Comparison of ENCODE assay signal across 8 mouse cellular contexts in the genomic region with DNA sequence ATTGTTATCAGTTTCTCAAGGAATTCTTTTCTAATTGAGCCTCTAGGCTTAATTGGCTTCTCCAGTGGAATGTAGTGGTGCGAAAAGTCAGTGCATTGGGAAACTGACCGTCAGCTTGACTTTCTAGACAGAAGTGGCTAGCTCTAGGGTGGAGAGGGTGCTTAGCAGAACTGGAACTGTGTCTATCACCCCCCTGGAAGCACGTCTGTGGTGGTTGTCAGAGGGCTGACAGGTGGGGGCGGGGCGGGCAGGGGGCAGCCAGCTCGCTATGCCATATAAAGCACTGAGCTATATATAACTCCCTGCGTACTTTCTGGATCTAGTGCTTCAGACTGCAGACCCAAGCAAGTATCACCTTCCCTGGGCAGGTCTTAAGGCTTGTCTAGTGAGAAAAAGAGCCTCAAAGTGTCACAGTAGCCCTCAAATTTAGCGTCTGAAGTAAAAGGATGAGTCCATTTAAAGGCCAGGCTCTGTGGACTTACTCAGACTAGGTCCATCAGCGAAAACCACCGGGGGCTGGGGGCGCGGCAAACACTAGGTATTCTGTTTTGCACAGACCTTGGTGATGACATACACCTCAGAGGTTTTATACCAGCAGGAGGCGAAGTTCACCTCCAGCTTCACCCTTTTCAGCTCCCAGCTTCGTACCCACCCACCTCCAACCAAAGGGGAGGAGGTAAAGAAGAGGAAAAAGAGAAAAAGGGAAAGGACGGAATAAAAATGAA. TPM values are rescaled to one million over a fixed set of nuclear protein-coding genes. Genes with fewer than 3 reads are reported as not detected.
DNase-seq lines count a peak whose midpoint lies in the region; ATAC-seq lines count a peak whose summit lies in the region.

No protein-coding gene starts in this region.

- H3K4me3 ChIP-seq in limb, embryonic 10.5 days, result peak overlapping the region; percentile 62
- peak overlapping the region; percentile 46 for H3K4me3 ChIP-seq in neural tube, embryonic 12.5 days

- H3K27me3 ChIP-seq in limb, embryonic 10.5 days (ENCODE audit: low read depth, poor library complexity, severe bottlenecking), result peaks cover 50% of the 10 kb centered on the region
- H3K27me3 ChIP-seq in neural tube, embryonic 12.5 days (replicated peaks), result peaks cover 33% of the 10 kb centered on the region

- DNase-seq in cerebellum, adult 8-10 months, result peak; percentile 25
- DNase-seq in cerebellum, adult 11-12 months, result no peak
- DNase-seq in Muller cell, postnatal 12 days (ENCODE audit: inconsistent ontology term), result peak; percentile 72
- DNase-seq in heart, adult 8-10 months (ENCODE audit: low spot score), result peak; percentile 21
- DNase-seq in limb, embryonic 10.5 days (ENCODE audit: low spot score), result peak; percentile 51
- no peak for DNase-seq in layer of hippocampus, adult 8-10 months (ENCODE audit: low spot score in 2 of 2)

- H3K4me2 ChIP-seq in neural tube, embryonic 12.5 days (replicated peaks), result peak overlapping the region; percentile 88

- no peaks in the 10 kb centered on the region for H3K9me3 ChIP-seq in limb, embryonic 10.5 days (replicated peaks)
- H3K9me3 ChIP-seq in neural tube, embryonic 12.5 days, result no peaks in the 10 kb centered on the region

- peak overlapping the region; percentile 68; the same call in 1 of the 2 replicates for H3K9ac ChIP-seq in neural tube, embryonic 12.5 days

- peak overlapping the region; percentile 77 for H3K27ac ChIP-seq in limb, embryonic 10.5 days
- no peak overlapping the region for H3K27ac ChIP-seq in neural tube, embryonic 12.5 days

- H3K4me1 ChIP-seq in limb, embryonic 10.5 days, result peaks cover 73% of the 10 kb centered on the region
- peaks cover 40% of the 10 kb centered on the region for H3K4me1 ChIP-seq in neural tube, embryonic 12.5 days

- WGBS in limb, embryonic 10.5 days, result 4% methylated on average over 15 of the region's 15 CpGs
- 6% methylated on average over 15 of the region's 15 CpGs for WGBS in neural tube, embryonic 12.5 days

- ATAC-seq in neural tube, embryonic 12.5 days (ENCODE audit: low FRiP score, low read depth), result no peak
- ATAC-seq in inflammation-experienced regulatory T-cells, adult 6 months, result no peak

- H3K36me3 ChIP-seq in limb, embryonic 10.5 days, result no peaks in the 10 kb centered on the region
- no peaks in the 10 kb centered on the region for H3K36me3 ChIP-seq in neural tube, embryonic 12.5 days

RNA-seq across cellular contexts. Expression of a gene that starts 2.2 kb away (rescaled TPM):
- total RNA-seq in heart, adult 8-10 months (2022), result over 10,000 TPM in 3 of 4 experiments, 1,000 to 10,000 TPM in 1; 9,382 to 12,072 (median 10,190) TPM
- 252 and 286 TPM in 2 replicates for polyA plus RNA-seq in limb, embryonic 10.5 days (2016; fragmentation: Nextera tagmentation; extraction: Ambion mirVana)
- polyA plus RNA-seq in neural tube, embryonic 12.5 days (2016; fragmentation: Nextera tagmentation; extraction: Ambion mirVana), result 300 and 315 TPM in 2 replicates
- total RNA-seq in layer of hippocampus, adult 8-10 months (2022), result 100 to 1,000 TPM; 179 to 185 (median 182) TPM
- polyA plus RNA-seq in inflammation-experienced regulatory T-cells, adult 6 months (2017; shearing (Covaris generic)), result 10 to 100 TPM; 31.8 to 34.9 (median 32.4) TPM

Comparison
In these comparisons a context has a peak if more than half of its experiments do, and no peak if none do; other contexts are left out.
1. DNase-seq: peak in cerebellum, adult 8-10 months (single experiment), Muller cell, postnatal 12 days (single experiment), heart, adult 8-10 months (single experiment) and limb, embryonic 10.5 days (single experiment); none in cerebellum, adult 11-12 months (single experiment) and layer of hippocampus, adult 8-10 months (0 of 2).